Mouse (Mus musculus) CH12.LX (cell line): Measurements from ENCODE around the gene Opn1sw. TPM values are rescaled to one million over a fixed set of nuclear protein-coding genes. Genes with fewer than 3 reads are reported as not detected.
A peak's percentile ranks its signal among the peaks of the same experiment; 100 is the strongest.

Experiments
- DNase-seq: peaks from one replicate; pipeline ENCODE4 v3.0.0-alpha.2; 2013; ENCODE audit errors: extremely low read depth
- H3K27ac ChIP-seq: 2 replicates; pipeline ENCODE4 v1.5.1; 2012; ENCODE audit warnings: low read depth, mild to moderate bottlenecking, control low read depth, moderate library complexity; ENCODE audit not compliant: insufficient read depth
- H3K27me3 ChIP-seq: replicated peaks from 2 replicates; pipeline ENCODE3; 2012; ENCODE audit warnings: inconsistent platforms
- H3K36me3 ChIP-seq, 2 experiments: replicated peaks in 1 of 2; 2 replicates each; pipeline versions ENCODE3 to v1.6.1; 2012; ENCODE audit warnings: inconsistent platforms in 1 of 2, low read length in 1 of 2, mild to moderate bottlenecking in 1 of 2, mixed read lengths in 1 of 2, moderate library complexity in 1 of 2; ENCODE audit not compliant: control insufficient read depth in 1 of 2, insufficient read depth in 1 of 2
- H3K4me1 ChIP-seq, 2 experiments: 2 replicates each; pipeline ENCODE4 v1.6.1; 2012; ENCODE audit warnings: inconsistent platforms in 1 of 2, moderate library complexity in 1 of 2; ENCODE audit not compliant: insufficient read depth in 2 of 2, control insufficient read depth in 1 of 2
- H3K4me2 ChIP-seq: 2 replicates; pipeline ENCODE4 v1.6.1; 2012; ENCODE audit warnings: low read depth, mild to moderate bottlenecking, control low read depth; ENCODE audit not compliant: poor library complexity, insufficient read depth, severe bottlenecking
- H3K4me3 ChIP-seq, 3 experiments: fragments of 150-350 bp in 1 of 3; sonication (generic) in 1 of 3; replicated peaks in 1 of 3; 2 replicates each; pipeline versions ENCODE3 to v1.5.1; 2011 to 2012; ENCODE audit warnings: low read depth in 2 of 3, low read length in 2 of 3, mild to moderate bottlenecking in 2 of 3, moderate library complexity in 2 of 3, control low read depth in 1 of 3, improper control_type of control experiment in 1 of 3, inconsistent platforms in 1 of 3, mixed read lengths in 1 of 3; ENCODE audit not compliant: poor library complexity in 1 of 3
- H3K79me2 ChIP-seq: replicated peaks from 2 replicates; pipeline ENCODE4 v1.6.1; 2012; ENCODE audit warnings: mild to moderate bottlenecking, moderate library complexity; ENCODE audit not compliant: control insufficient read depth, poor library complexity, insufficient read depth, severe bottlenecking; ENCODE audit errors: extremely low read depth
- H3K9ac ChIP-seq: 2 replicates; pipeline ENCODE4 v1.6.1; 2012; ENCODE audit warnings: low read depth, mild to moderate bottlenecking, control low read depth, moderate library complexity; ENCODE audit not compliant: insufficient read depth
- H3K9me3 ChIP-seq: replicated peaks from 2 replicates; pipeline ENCODE3; 2012; ENCODE audit warnings: low read length, inconsistent platforms, mixed read lengths
- CHD1 ChIP-seq: IDR thresholded peaks from 2 replicates; pipeline ENCODE4 v1.6.1; 2012; ENCODE audit warnings: low read depth, low read length, improper control_type of control experiment, inconsistent platforms
- CHD2 ChIP-seq: IDR thresholded peaks from 2 replicates; pipeline ENCODE4 v1.6.1; 2011; ENCODE audit warnings: low read length, improper control_type of control experiment
- ETS1 ChIP-seq: conservative IDR thresholded peaks from 2 replicates; pipeline ENCODE4 v1.6.1; 2012; ENCODE audit warnings: low read depth, mild to moderate bottlenecking, inconsistent platforms, low read length, improper control_type of control experiment, moderate library complexity
- GABPA ChIP-seq: IDR thresholded peaks from 2 replicates; pipeline ENCODE4 v1.6.1; 2012; ENCODE audit warnings: low read depth, low read length, improper control_type of control experiment, inconsistent platforms; ENCODE audit not compliant: insufficient replicate concordance
- IRF4 ChIP-seq: IDR thresholded peaks from 2 replicates; pipeline ENCODE4 v1.6.1; 2014; ENCODE audit warnings: low read depth, mild to moderate bottlenecking, inconsistent platforms, low read length, improper control_type of control experiment
- KAT2A ChIP-seq: IDR thresholded peaks from 2 replicates; pipeline ENCODE4 v1.6.1; 2012; ENCODE audit warnings: low read length, improper control_type of control experiment, inconsistent platforms; ENCODE audit not compliant: insufficient replicate concordance
- MAX ChIP-seq: IDR thresholded peaks from 2 replicates; pipeline ENCODE4 v1.6.1; 2011; ENCODE audit warnings: low read length, improper control_type of control experiment
- MEF2A ChIP-seq: IDR thresholded peaks from 2 replicates; pipeline ENCODE4 v1.6.1; 2014; ENCODE audit warnings: low read depth, mild to moderate bottlenecking, inconsistent platforms, low read length, improper control_type of control experiment, borderline replicate concordance
- MXI1 ChIP-seq: IDR thresholded peaks from 2 replicates; pipeline ENCODE4 v1.6.1; 2011; ENCODE audit warnings: mild to moderate bottlenecking, low read depth, low read length, improper control_type of control experiment
- MYC ChIP-seq: IDR thresholded peaks from 2 replicates; pipeline ENCODE4 v1.6.1; 2011; ENCODE audit warnings: low read depth, mild to moderate bottlenecking, improper control_type of control experiment, low read length
- NELFE ChIP-seq: IDR thresholded peaks from 2 replicates; pipeline ENCODE4 v1.6.1; 2011; ENCODE audit warnings: low read depth, low read length, improper control_type of control experiment
- PAX5 ChIP-seq: IDR thresholded peaks from 2 replicates; pipeline ENCODE4 v1.6.1; 2012; ENCODE audit warnings: low read length, inconsistent platforms, mixed read lengths
- POLR2A ChIP-seq: IDR thresholded peaks from 2 replicates; pipeline ENCODE4 v1.6.1; 2011; ENCODE audit warnings: low read depth, mild to moderate bottlenecking, improper control_type of control experiment, low read length
- POLR2AphosphoS2 ChIP-seq: IDR thresholded peaks from 2 replicates; pipeline ENCODE4 v1.6.1; 2011; ENCODE audit warnings: low read depth, low read length, improper control_type of control experiment
- RCOR1 ChIP-seq: conservative IDR thresholded peaks from 2 replicates; pipeline ENCODE4 v1.6.1; 2012; ENCODE audit warnings: low read depth, mild to moderate bottlenecking, inconsistent platforms, low read length, improper control_type of control experiment
- SMC3 ChIP-seq: IDR thresholded peaks from 2 replicates; pipeline ENCODE4 v1.6.1; 2011; ENCODE audit warnings: low read depth, low read length, improper control_type of control experiment
- UBTF ChIP-seq: IDR thresholded peaks from 2 replicates; pipeline ENCODE4 v1.6.1; 2012; ENCODE audit warnings: low read depth, mild to moderate bottlenecking, inconsistent platforms, low read length, improper control_type of control experiment, moderate library complexity
- USF1 ChIP-seq: IDR thresholded peaks from 2 replicates; pipeline ENCODE4 v1.6.1; 2014; ENCODE audit warnings: low read depth, mild to moderate bottlenecking, inconsistent platforms, low read length, improper control_type of control experiment
- USF2 ChIP-seq: conservative IDR thresholded peaks from 2 replicates; pipeline ENCODE4 v1.6.1; 2011; ENCODE audit warnings: low read depth, low read length, improper control_type of control experiment
- ZKSCAN1 ChIP-seq: IDR thresholded peaks from 2 replicates; pipeline ENCODE4 v1.6.1; 2012; ENCODE audit warnings: low read depth, inconsistent platforms, low read length, improper control_type of control experiment, borderline replicate concordance
- ZNF384 ChIP-seq: IDR thresholded peaks from 2 replicates; pipeline ENCODE4 v1.6.1; 2012; ENCODE audit warnings: low read depth, low read length, improper control_type of control experiment, inconsistent platforms
- dilution Hi-C: fragments of 300-500 bp; cut with MboI; formaldehyde crosslinking; loops from 2 replicates; pipeline ENCODE4 v1.14.3; 2020; ENCODE audit warnings: low sequenced_read_pairs; ENCODE audit not compliant: extremely low pct_unique_long_range_greater_than_20kb, extremely low pct_ligation_motif_present
- in situ Hi-C: fragments of 300-500 bp; cut with MboI; formaldehyde crosslinking; loops from 3 replicates; pipeline ENCODE4 v1.14.3; 2019; ENCODE audit warnings: low sequenced_read_pairs, low pct_ligation_motif_present, low pct_unique_long_range_greater_than_20kb, mixed read lengths
- polyA plus RNA-seq: library from polyadenylated mRNA; unstranded; fragments of >175 nt; gene quantifications from 2 replicates; pipeline ENCODE4 v1.2.1, GENCODE M21; 2012; ENCODE audit warnings: low read depth; ENCODE audit not compliant: insufficient read length
- total RNA-seq, 2 experiments: library from RNA; depleted of rRNA; stranded (reverse); fragments of 300-350 nt in 1 of 2; fragments of >200 nt in 1 of 2; gene quantifications; 2 replicates each; pipeline ENCODE4 v1.2.3; 2012 to 2014

The Opn1sw gene
- total and polyA plus RNA-seq, 3 experiments, result not detected

- in situ Hi-C loops, result loop anchor here (25.0 kb wide), 1 partner anchor 259 kb away; no protein-coding TSS in a partner anchor
- no peaks in the 10 kb centered on the region for H3K79me2 ChIP-seq
- TF ChIP-seq MEF2A, result no peak
- peaks cover 1 to 14% of the 10 kb centered on the region in 2 experiments; a peak in 2 of 4 replicates for H3K4me1 ChIP-seq
- no peak overlapping the region for H3K4me2 ChIP-seq
- H3K27me3 ChIP-seq, result no peaks in the 10 kb centered on the region
- H3K4me3 ChIP-seq, result no peak overlapping the region
- H3K9ac ChIP-seq, result no peak overlapping the region
- dilution Hi-C loops, result no loop called here
- no peak for DNase-seq
- no peaks in the 10 kb centered on the region for H3K9me3 ChIP-seq
- H3K36me3 ChIP-seq, result peaks cover 25 to 60% of the 10 kb centered on the region in 2 experiments
- no peak overlapping the region for H3K27ac ChIP-seq
Observed at GRCm38 (mm10) chr6:29378678-29379077, 9.6 kb downstream of the Opn1sw start.

GRCm38 (mm10) chr6:29377386-29377785 is 10.9 kb downstream of the Opn1sw start:
- Histone ChIP-seq H3K9me3 (no peaks in the 10 kb centered on the region), H3K36me3 (peaks cover 33 to 72% of the 10 kb centered on the region in 2 experiments), H3K4me3 (no peak overlapping the region), H3K4me2 (no peak overlapping the region), H3K9ac (no peak overlapping the region), H3K27me3 (no peaks in the 10 kb centered on the region), H3K4me1 (peaks cover 0 to 7% of the 10 kb centered on the region in 2 experiments; a peak in 1 of 4 replicates), H3K79me2 (no peaks in the 10 kb centered on the region), H3K27ac (no peak overlapping the region)
- in situ Hi-C loops (loop anchor here (25.0 kb wide), 1 partner anchor 260 kb away; no protein-coding TSS in a partner anchor), dilution Hi-C loops (no loop called here)
- TF ChIP-seq NELFE, result no peak
- no peak for TF ChIP-seq CHD2
- TF ChIP-seq ZNF384, result peak; percentile 12; the same call in 1 of the 2 replicates
- no peak for TF ChIP-seq ZKSCAN1
- no peak for DNase-seq

DNA sequence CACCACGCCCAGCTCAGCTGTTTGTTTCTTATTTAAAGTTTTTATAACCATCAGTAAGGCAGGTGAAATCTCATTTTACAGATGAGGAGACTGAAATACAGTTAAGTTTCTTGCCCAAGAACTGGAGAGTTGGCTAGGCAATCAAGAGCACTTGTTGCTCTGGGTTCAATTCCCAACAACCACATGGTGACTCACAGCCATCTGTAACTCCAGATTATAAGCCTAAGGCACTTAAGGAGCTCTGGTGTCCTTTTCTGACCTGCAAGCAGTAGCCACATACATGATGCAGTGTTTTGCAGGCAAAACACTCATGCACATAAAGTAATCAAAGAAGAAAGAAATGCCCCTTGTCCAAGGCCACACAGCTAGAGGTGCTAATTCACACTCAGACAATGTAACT is 23.0 kb downstream of the Opn1sw start:
- H3K36me3 ChIP-seq, result peaks cover 28 to 69% of the 10 kb centered on the region in 2 experiments
- TF ChIP-seq SMC3 (no peak), GABPA (no peak), UBTF (no peak), MYC (no peak), MXI1 (no peak), POLR2AphosphoS2 (no peak), ETS1 (no peak), RCOR1 (no peak), CHD2 (no peak), POLR2A (no peak), IRF4 (no peak), PAX5 (no peak), CHD1 (no peak), USF1 (no peak), MAX (no peak), KAT2A (no peak), ZKSCAN1 (no peak), USF2 (no peak), NELFE (no peak)
- in situ Hi-C loops, result no loop called here

More for the DNA sequence above, 23.0 kb downstream of the Opn1sw start:
- no peak overlapping the region for H3K4me3 ChIP-seq
- no peak overlapping the region for H3K4me2 ChIP-seq
- H3K79me2 ChIP-seq, result peaks cover 3% of the 10 kb centered on the region
- DNase-seq, result no peak
- no peaks in the 10 kb centered on the region for H3K9me3 ChIP-seq
- H3K27ac ChIP-seq, result no peak overlapping the region
- H3K4me1 ChIP-seq, result no peaks in the 10 kb centered on the region
- H3K9ac ChIP-seq, result no peak overlapping the region
- no peaks in the 10 kb centered on the region for H3K27me3 ChIP-seq
- dilution Hi-C loops, result no loop called here
